Mouse (Mus musculus) ZHBTc4 (cell line): ENCODE results near the gene Fam160a1.

Experiments
- DNase-seq: peaks from one replicate; pipeline ENCODE4 v3.0.0-alpha.2; 2011; ENCODE audit warnings: low read depth, low spot score

Gene Fam160a1

DNA sequence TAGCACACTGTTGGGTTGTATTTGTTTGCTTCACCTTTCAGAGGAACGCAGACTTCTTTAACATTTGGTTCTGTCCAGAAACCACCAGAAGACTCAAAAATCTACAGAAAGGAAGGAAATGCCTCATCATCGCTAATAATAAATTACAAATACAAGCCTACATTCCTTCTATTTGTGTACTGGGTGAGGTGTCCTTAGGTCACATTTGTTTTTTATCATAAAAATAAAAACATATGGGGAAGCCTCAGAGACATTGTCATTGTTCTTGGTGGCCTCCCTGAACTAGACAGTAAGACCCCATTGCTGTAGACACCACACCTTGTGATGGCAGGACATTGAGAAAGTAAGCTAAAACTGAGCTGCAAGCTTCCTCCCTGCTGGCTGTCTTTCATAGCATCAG, at the start of gene Fam160a1:
Gene Fam160a1 (minus strand): TSS at position 101 of the 400 bp plus-strand sequence.
- DNase-seq = no peak

DNA sequence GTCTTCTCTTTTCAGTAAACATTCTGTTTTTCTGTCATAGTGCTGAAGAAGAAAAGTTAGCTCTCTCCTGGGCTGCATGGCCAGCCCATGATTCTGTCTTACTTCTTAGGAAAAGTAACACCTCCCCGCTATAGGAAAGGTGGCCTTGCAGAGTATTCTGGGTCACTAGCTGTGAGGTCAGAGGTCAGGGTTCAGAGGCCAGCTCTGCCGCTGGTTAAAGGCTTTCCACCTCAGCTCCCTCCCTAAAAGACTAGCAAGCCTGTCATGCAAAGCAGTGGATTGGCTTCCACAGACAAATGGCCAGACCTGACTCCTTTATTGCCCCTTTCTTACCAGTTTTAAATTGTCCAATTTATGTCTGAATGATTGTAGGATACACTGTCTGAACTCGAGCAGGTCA, 46.9 kb upstream of the Fam160a1 start:
- DNase-seq = no peak

GRCm38 (mm10) chr3:85862886-85863285, 45.8 kb upstream of the Fam160a1 start:
- no peak for DNase-seq

GRCm38 (mm10) chr3:85860996-85861395, 43.9 kb upstream of the Fam160a1 start:
- DNase-seq = no peak

DNA sequence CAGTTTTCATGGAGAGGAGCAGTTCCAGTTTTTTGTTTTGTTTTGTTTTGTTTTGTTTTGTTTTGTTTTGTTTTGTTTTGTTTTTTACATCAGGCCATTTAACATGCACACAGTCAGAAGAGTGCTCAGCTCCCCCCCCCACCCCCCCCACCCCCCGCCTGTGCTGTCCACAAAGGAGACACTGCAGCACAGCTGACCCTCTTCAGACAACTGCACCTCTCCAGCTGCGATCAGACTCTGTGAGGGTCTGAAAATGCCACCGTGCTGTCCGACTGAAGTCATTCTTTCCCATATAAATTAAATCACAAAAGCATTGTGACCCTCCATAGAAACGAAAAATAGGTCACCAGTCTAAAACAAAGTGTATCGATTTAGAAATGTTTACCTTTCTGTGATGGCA, 42.2 kb upstream of the Fam160a1 start:
- no peak for DNase-seq

DNA sequence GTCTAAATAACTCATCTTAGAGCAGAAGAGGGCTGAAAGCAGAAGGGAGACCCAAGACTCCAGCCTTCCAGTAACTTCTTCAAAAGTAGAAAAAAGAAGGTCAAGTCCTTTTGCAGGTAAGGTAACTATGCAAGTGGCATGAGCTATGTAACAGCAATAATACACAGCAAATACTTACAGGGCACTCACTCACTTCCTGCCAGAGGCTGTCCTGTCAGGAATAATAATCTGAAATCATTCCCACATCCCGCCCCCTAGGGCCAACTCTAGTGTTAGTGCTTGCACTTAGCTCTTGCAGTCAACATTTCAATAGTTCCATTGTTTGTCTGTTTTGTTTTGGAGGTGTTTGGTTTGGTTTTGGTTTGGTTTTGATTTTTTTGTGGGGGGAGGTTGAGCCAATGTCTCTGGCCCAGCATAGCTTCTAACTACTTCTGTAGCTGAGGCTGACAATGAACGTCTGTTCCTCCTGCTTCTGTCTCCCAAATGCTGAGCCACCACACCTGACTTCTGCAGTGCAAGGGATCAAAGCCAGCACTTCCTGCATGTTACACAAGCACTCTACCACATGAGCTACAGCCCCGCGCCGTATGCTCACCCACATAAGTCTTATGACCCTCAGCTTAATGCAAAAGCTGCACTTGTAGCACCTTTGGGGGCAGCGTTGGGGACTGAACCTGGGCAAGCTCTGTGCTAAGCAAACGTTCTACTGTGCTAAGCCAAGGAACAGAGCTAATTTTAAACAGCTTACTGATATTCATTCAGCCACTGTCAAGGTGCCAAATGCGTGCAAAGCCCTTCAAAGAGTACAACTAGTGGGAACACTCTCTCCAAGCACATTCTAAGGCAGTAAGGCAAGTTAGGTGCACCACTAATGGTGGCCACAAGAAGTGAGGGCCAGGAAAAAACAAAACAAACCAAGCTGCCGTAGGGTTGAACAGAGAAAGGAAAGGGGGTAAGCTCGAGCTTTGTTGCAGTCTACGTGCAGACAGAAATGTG, 41.3 kb upstream of the Fam160a1 start:
- no peak for DNase-seq

DNA sequence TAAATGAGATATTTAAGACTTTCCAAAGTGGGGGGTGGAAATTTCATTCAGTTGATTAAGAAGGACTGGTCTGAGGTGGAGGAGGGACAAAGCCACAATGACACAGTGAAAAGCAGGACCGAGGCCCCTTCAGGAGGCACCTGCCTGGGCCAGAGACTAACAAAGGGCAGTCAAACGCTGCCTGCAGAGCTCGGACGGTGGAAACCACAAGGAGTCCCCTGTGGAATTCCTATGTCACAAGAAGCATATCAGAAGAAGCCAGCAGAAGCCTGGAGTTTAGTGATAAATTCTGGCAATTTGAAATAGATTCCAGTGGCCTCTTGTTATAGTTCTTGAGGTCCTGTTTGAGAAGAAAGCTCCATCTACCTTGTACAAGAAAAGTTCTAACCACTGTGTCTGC, 40.0 kb upstream of the Fam160a1 start:
- DNase-seq = no peak

GRCm38 (mm10) chr3:85855947-85856346, 38.9 kb upstream of the Fam160a1 start:
- no peak for DNase-seq

- DNase-seq = no peak
Observed at GRCm38 (mm10) chr3:85855043-85855442, 38.0 kb upstream of the Fam160a1 start.

GRCm38 (mm10) chr3:85854143-85854542, 37.1 kb upstream of the Fam160a1 start:
- DNase-seq = no peak

GRCm38 (mm10) chr3:85853715-85854114, 36.6 kb upstream of the Fam160a1 start:
- DNase-seq = no peak

DNA sequence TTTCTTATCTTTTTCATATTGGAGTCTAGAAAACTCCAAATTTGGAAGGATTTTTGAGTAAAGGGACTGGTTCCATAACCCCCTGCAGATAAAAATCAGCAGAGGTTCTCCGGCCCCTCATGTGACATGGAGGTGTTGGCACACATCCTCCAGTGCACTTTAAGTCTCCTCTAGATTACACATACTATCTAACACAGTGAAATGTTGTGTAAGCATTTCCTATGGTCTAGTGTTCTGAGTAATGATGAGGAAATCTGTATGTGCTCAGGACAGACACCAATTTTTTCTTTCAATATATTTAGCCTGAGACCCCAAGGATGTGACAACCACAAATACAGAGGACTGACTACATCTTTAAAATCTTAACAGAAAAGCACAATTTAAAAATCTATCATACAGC, 33.0 kb upstream of the Fam160a1 start:
- DNase-seq = no peak

GRCm38 (mm10) chr3:85846316-85846715, 29.2 kb upstream of the Fam160a1 start:
- DNase-seq = no peak

DNA sequence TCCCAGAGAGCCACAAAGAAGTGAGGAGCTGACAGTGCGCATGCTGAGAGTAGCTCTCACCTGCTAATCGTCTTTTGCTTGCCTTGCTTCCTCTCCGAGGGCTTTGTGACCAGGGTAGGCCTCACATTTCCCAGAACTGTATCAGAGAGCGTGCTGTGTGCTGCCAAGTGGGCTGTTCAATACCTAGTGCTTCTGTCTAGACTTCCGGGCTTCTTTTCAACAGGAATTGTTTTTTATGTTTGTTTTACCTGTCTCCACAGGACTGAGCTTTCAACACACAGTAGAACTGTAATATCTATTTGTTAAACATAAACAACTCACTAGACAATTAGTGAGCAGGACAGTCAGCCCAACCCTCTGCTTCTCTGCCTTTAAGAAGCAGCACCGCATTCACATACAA, 28.2 kb upstream of the Fam160a1 start:
- DNase-seq = no peak

- no peak for DNase-seq
Observed at GRCm38 (mm10) chr3:85842881-85843218, 25.8 kb upstream of the Fam160a1 start.

- no peak for DNase-seq
Observed at GRCm38 (mm10) chr3:85842177-85842880, 25.2 kb upstream of the Fam160a1 start.

DNA sequence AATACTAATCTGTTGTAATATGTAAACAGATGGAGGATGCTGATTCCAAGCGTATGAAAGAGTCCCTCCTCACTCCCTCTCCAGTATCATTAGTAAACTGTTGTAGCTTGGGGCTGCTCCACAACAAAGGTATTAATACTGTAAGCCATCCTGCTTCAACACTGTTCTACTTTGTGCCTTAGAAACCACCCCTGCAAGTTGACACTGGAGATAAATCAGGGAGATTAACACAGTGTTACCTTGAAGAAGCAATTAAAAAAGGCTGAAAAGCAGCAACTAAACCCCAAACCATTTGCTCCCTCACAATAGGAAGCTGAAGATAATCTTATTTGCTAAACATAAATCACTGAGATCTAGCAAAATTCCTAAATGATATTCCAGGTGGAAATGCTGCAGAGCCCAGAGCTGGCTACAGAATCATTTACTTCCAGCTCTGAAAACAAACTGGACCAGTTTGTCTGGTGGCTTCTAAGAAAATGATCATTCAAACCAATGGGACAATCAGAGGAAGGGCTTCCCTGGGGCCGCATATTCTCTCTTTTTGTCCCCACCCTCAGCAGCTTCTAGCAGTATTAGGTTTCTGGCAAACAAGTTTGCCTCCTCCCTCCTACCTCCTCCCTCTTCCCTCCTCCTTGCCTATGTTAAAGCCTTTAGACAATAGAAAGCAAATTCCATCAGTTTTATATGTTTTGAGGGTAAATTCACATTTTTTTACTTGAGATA, 24.5 kb upstream of the Fam160a1 start:
- DNase-seq = no peak

DNA sequence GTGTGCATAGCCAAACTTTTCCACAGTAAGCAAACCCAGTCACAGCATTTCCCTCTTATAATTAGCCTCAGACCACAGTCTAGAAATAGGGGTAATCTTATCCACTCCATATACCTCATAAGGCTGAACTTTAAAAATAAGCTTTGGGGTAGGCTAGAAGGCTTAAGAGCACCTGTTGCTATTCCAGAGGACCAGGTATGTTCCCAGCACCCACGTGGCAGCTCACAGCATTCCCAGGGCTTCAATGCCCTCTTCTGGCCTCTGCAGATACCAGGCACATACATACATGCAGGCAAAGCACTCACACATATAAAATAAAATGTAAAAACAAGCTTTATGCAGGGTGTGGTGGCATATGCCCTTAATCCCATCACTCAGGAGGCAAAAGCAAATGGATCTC, 16.5 kb upstream of the Fam160a1 start:
- DNase-seq = no peak

- peak; percentile 71 for DNase-seq
Observed at GRCm38 (mm10) chr3:85832490-85833155, 15.5 kb upstream of the Fam160a1 start.

GRCm38 (mm10) chr3:85831785-85832184, 14.7 kb upstream of the Fam160a1 start:
- no peak for DNase-seq

DNA sequence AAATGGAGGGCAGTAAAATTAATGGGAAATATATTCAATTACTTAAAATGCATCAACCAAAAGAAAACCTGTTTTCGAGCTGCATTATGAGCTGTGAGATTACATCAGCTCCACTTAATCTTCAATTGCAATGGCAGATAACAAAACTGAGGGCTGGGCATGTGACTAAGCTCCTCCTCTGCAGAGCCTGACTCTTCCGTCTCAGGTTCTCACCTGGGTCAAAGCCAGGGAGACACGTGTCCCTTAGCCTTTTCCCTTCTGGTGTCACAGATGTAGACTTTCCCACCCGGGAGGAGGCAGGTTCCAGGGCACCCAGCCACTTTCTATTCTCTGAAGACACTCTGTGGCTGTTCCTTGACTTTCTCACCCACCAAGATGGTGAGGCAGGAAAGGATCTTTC, 12.0 kb upstream of the Fam160a1 start:
- DNase-seq = no peak

GRCm38 (mm10) chr3:85827815-85828214, 10.7 kb upstream of the Fam160a1 start:
- no peak for DNase-seq
